Mouse (Mus musculus) heart, postnatal 0 days (tissue): ENCODE measurements around the gene Rbfox1. TPM values are rescaled to one million over a fixed set of nuclear protein-coding genes. Genes with fewer than 3 reads are reported as not detected.

Experiments
- ATAC-seq: fragments of 200-750 bp; cut with Nextera tagmentation; 2 replicates; pipeline ENCODE4 v1.8.0; 2017; ENCODE audit warnings: low read depth, moderate number of reproducible peaks, moderate library complexity; ENCODE audit not compliant: insufficient read depth
- DNase-seq: peaks from one replicate; pipeline ENCODE4 v3.0.0-alpha.2; 2016; ENCODE audit warnings: low spot score
- H3K27ac ChIP-seq: fragments of 300-500 bp; sonication (generic); 2 replicates; pipeline ENCODE4 v1.5.1; 2014; ENCODE audit warnings: low read depth, mild to moderate bottlenecking
- H3K27me3 ChIP-seq: fragments of 300-500 bp; sonication (generic); 2 replicates; pipeline ENCODE4 v1.6.1; 2014; ENCODE audit warnings: low read length, mixed read lengths; ENCODE audit not compliant: control insufficient read depth, insufficient read depth
- H3K36me3 ChIP-seq: fragments of 300-500 bp; sonication (generic); replicated peaks from 2 replicates; pipeline ENCODE4 v1.6.1; 2014; ENCODE audit warnings: low read length, mixed read lengths; ENCODE audit not compliant: control insufficient read depth, insufficient read depth
- H3K4me1 ChIP-seq: fragments of 300-500 bp; sonication (generic); 2 replicates; pipeline ENCODE4 v1.6.1; 2014; ENCODE audit warnings: antibody characterized with exemption; ENCODE audit not compliant: control insufficient read depth, insufficient read depth
- H3K4me2 ChIP-seq: fragments of 300-500 bp; sonication (generic); 2 replicates; pipeline ENCODE4 v1.6.1; 2014; ENCODE audit warnings: low read depth, mild to moderate bottlenecking, low read length, moderate library complexity
- H3K4me3 ChIP-seq: fragments of 300-500 bp; sonication (generic); 2 replicates; pipeline ENCODE4 v1.5.1; 2014; ENCODE audit warnings: low read depth, low read length
- H3K9ac ChIP-seq: fragments of 300-500 bp; sonication (generic); replicated peaks from 2 replicates; pipeline ENCODE4 v1.6.1; 2014; ENCODE audit warnings: low read depth, low read length, mixed read lengths
- H3K9me3 ChIP-seq: fragments of 300-500 bp; sonication (generic); replicated peaks from 2 replicates; pipeline ENCODE4 v1.6.1; 2016; ENCODE audit warnings: low read length; ENCODE audit not compliant: control insufficient read depth
- CTCF ChIP-seq: IDR thresholded peaks from 2 replicates; pipeline ENCODE4 v1.5.1; 2016; ENCODE audit warnings: antibody characterized with exemption, control low read depth, low read depth
- EP300 ChIP-seq: IDR thresholded peaks from 2 replicates; pipeline ENCODE4 v1.6.1; 2016; ENCODE audit warnings: antibody characterized with exemption, low read depth
- WGBS: fragments of 180-500 bp; shearing (Covaris S2); extraction: QIAGEN DNeasy Blood & Tissue Kit; methylation state at CpG from one replicate; pipeline ENCODE4 v1.1.7; 2014; 5-methylcytosine and 5-hydroxymethylcytosine counted together
- polyA plus RNA-seq: library from polyadenylated mRNA; unstranded; fragments of >200 nt; fragmentation: Nextera tagmentation; extraction: Ambion mirVana; gene quantifications from 2 replicates; pipeline ENCODE4 v1.2.1, GENCODE M21; 2015
- total RNA-seq: library from RNA; depleted of rRNA; stranded (reverse); fragments of >200 nt; gene quantifications from 2 replicates; pipeline ENCODE4 v1.2.3, GENCODE M21; 2014; ENCODE audit warnings: low replicate concordance

Gene Rbfox1
- total and polyA plus RNA-seq, 2 experiments from 2014 or later, result 6.0 to 15.3 TPM

DNA sequence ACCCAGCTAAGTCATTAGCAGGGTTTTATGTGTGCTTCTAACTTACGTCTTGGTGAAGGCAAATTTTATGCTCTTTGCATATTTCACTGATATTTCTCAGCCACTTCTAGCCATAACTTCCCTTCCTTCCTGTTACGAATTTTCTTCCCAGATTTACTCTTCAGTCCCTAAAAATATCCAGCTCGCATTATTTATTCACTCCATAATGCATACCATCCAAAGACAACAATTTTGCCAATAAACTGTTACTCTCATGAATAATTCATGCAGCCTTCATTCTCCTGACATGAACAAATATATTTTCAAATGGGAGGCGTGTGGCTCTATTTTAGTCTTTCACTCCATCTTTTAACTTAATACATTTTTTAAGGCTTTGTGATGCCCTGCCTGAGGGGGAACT, 1029.4 kb downstream of the Rbfox1 start:
- no peak overlapping the region for H3K4me3 ChIP-seq
- no peak overlapping the region for H3K4me2 ChIP-seq
- 0 out of 2 replicates have a peak, but pooled peaks cover 3% of the 10 kb centered on the region for H3K4me1 ChIP-seq
- no peaks in the 10 kb centered on the region for H3K9me3 ChIP-seq
- no peak for DNase-seq
- ATAC-seq, result no peak
- H3K27ac ChIP-seq, result no peak overlapping the region
- TF ChIP-seq EP300 (no peak), CTCF (no peak)
- no peak overlapping the region for H3K9ac ChIP-seq
- no peaks in the 10 kb centered on the region for H3K27me3 ChIP-seq
- no peaks in the 10 kb centered on the region for H3K36me3 ChIP-seq
- WGBS, result 79% methylated on average over 4 of the region's 4 CpGs

DNA sequence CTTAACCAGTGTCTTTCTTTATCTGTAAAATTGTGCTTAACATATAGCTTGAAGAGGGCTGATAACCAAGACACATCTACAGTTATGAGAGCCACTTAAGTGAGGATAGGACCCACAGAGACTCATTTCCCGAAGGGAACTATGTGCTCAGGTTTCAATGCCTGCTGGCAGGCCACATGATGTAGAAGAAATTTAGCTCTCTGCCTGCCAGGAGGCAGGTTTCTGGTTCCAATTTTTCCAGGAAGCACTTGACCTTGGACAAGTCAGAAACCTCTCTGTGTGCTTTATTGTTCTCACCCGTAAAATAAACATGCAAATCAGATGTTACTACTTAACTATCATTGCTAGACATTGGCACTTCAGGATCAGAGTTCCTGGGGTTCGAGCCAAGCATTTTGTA, 1033.5 kb downstream of the Rbfox1 start:
- WGBS, result 23% methylated on average over 3 of the region's 3 CpGs

DNA sequence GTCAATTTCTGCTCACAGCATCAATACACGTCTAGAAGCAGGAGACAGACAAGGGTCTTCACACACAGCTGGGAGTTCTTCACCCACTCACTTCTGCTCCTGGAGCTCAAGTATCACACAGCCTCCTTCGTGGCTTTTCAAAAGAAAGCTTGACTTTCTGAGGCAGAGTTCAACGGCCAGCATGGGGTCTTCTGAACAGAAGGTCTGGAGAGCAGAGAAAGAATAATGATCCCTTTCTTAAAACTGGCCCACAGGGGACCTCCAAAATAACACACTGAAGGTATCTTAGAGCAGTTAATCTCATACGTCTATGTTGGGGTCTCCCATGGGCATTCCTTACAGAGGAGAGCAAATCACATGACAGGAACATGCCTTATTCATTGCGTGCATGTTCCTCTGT, 1034.5 kb downstream of the Rbfox1 start:
- no peak overlapping the region for H3K27ac ChIP-seq
- TF ChIP-seq EP300 (no peak), CTCF (no peak)
- H3K27me3 ChIP-seq, result no peaks in the 10 kb centered on the region
- no peak overlapping the region for H3K4me3 ChIP-seq
- 34% methylated on average over 5 of the region's 5 CpGs for WGBS
- ATAC-seq, result no peak
- H3K9ac ChIP-seq, result no peak overlapping the region
- no peaks in the 10 kb centered on the region for H3K36me3 ChIP-seq
- 0 out of 2 replicates have a peak, but pooled peaks cover 3% of the 10 kb centered on the region for H3K4me1 ChIP-seq
- no peak for DNase-seq
- H3K9me3 ChIP-seq, result no peaks in the 10 kb centered on the region
- no peak overlapping the region for H3K4me2 ChIP-seq

More for the DNA sequence above, 1033.5 kb downstream of the Rbfox1 start:
- Histone ChIP-seq H3K4me2 (no peak overlapping the region), H3K36me3 (no peaks in the 10 kb centered on the region), H3K27ac (no peak overlapping the region), H3K9me3 (no peaks in the 10 kb centered on the region), H3K4me1 (0 out of 2 replicates have a peak, but pooled peaks cover 3% of the 10 kb centered on the region), H3K4me3 (no peak overlapping the region), H3K9ac (no peak overlapping the region), H3K27me3 (no peaks in the 10 kb centered on the region)
- no peak for DNase-seq
- TF ChIP-seq CTCF (no peak), EP300 (no peak)
- no peak for ATAC-seq

DNA sequence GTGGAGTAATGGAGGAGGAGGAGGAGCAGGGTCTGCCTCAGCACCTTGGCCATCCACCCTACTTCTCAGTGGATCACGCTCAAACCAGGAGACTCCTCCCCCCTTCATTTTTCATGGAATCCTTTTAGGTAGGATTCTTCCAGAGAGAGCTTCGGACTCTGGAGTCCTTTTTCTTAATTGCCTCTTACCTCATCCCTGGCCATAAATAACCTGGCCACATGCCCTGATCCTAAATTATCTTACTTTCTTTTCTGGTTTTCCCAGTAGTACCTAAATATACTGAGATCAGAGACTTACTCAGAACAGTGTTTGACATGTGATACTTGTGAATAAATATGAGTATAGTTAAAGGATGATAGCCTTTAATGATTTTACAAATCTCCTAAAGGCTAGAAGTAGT, 1042.5 kb downstream of the Rbfox1 start:
- WGBS, result 41% methylated on average over 2 of the region's 2 CpGs
- no peak overlapping the region for H3K4me3 ChIP-seq
- ATAC-seq, result no peak
- H3K36me3 ChIP-seq, result no peaks in the 10 kb centered on the region
- H3K9me3 ChIP-seq, result no peaks in the 10 kb centered on the region
- H3K27me3 ChIP-seq, result no peaks in the 10 kb centered on the region
- H3K4me2 ChIP-seq, result no peak overlapping the region
- no peak for TF ChIP-seq EP300
- no peak for TF ChIP-seq CTCF
- H3K4me1 ChIP-seq, result 0 out of 2 replicates have a peak, but pooled peaks cover 3% of the 10 kb centered on the region
- no peak for DNase-seq
- H3K27ac ChIP-seq, result no peak overlapping the region
- H3K9ac ChIP-seq, result no peak overlapping the region

DNA sequence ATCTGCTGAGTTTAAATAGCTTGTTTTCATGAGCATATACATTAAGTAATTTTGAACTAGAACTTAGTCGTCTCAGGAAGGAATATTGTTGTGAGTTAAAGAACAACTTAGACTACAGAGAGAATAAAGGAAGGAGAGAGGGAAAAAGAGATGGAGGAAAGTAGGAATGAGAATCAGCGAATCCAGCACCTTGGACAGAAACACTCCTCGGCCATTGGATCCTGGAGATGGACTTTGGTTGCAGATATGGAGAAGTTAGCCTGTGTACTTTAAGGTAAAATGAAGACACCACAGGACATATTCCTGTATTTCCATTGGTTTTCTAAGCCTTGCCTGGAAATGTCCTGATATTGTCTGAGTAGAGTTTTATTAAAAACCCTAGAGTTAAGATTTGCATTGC, 1045.6 kb downstream of the Rbfox1 start:
- H3K4me2 ChIP-seq, result no peak overlapping the region
- ATAC-seq (no peak), DNase-seq (no peak)
- no peak overlapping the region for H3K4me3 ChIP-seq
- no peaks in the 10 kb centered on the region for H3K27me3 ChIP-seq
- WGBS, result 34% methylated on average over 3 of the region's 3 CpGs
- TF ChIP-seq CTCF (no peak), EP300 (no peak)
- H3K9me3 ChIP-seq, result no peaks in the 10 kb centered on the region
- no peak overlapping the region for H3K27ac ChIP-seq
- H3K36me3 ChIP-seq, result no peaks in the 10 kb centered on the region
- no peak overlapping the region for H3K9ac ChIP-seq
- 0 out of 2 replicates have a peak, but pooled peaks cover 3% of the 10 kb centered on the region for H3K4me1 ChIP-seq

DNA sequence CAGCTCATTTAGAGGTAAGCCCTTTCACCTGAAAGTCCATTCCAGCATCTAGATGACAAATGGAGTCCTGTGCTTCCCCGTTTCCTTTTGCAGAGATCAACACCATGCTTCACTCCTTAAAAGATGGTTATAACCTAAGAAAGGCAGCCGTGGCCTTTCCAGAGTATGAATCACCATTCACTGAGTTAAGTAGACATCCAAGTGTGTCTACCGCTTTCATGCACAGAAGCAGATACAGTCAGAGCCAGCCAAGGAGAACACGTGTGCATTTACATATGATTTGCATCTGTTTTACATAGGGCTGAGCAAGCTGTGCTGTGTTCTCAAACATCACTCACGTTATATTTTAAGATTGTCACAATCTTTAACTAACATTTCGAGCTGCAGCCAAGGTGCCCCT, 1061.0 kb downstream of the Rbfox1 start:
- H3K9me3 ChIP-seq, result no peaks in the 10 kb centered on the region
- H3K27ac ChIP-seq, result no peak overlapping the region
- TF ChIP-seq EP300, result no peak
- TF ChIP-seq CTCF, result no peak
- no peak overlapping the region for H3K9ac ChIP-seq
- H3K36me3 ChIP-seq, result no peaks in the 10 kb centered on the region
- no peak overlapping the region for H3K4me3 ChIP-seq
- no peaks in the 10 kb centered on the region for H3K27me3 ChIP-seq
- H3K4me2 ChIP-seq, result no peak overlapping the region
- 73% methylated on average over 6 of the region's 6 CpGs for WGBS
- ATAC-seq, result no peak
- DNase-seq, result no peak
- no peaks in the 10 kb centered on the region for H3K4me1 ChIP-seq
